Mouse (Mus musculus) forebrain, embryonic 10.5 days (tissue): Measurements from ENCODE around the gene 3110070M22Rik. TPM values are rescaled to one million over a fixed set of nuclear protein-coding genes. Genes with fewer than 3 reads are reported as not detected.

Experiments
- polyA plus RNA-seq: library from polyadenylated mRNA; unstranded; fragments of >200 nt; fragmentation: Nextera tagmentation; extraction: Ambion mirVana; gene quantifications from 2 replicates; pipeline ENCODE4 v1.2.1, GENCODE M21; 2016

Gene 3110070M22Rik
- polyA plus RNA-seq, 1 experiment from 2014 or later, result 1.7 TPM

Other genes with a start within 250 kb of the 3110070M22Rik start
- 100 and 112 TPM in 2 replicates for gene Paip1, start 59.8 kb downstream of the 3110070M22Rik start, polyA plus RNA-seq
- gene 4833420G17Rik, start 25.6 kb downstream of the 3110070M22Rik start, polyA plus RNA-seq, result 65.7 and 68.7 TPM in 2 replicates
- gene Tmem267, start 344 bp downstream of the 3110070M22Rik start, polyA plus RNA-seq, result 2.0 and 2.2 TPM in 2 replicates
- gene Ccl28, start 135.4 kb upstream of the 3110070M22Rik start, polyA plus RNA-seq, result 0.06 and 0.19 TPM in 2 replicates
- gene Hmgcs1, start 202.0 kb upstream of the 3110070M22Rik start, polyA plus RNA-seq, result 340 and 341 TPM in 2 replicates